8 mouse cellular contexts compared by ENCODE assay signal in the genomic region with DNA sequence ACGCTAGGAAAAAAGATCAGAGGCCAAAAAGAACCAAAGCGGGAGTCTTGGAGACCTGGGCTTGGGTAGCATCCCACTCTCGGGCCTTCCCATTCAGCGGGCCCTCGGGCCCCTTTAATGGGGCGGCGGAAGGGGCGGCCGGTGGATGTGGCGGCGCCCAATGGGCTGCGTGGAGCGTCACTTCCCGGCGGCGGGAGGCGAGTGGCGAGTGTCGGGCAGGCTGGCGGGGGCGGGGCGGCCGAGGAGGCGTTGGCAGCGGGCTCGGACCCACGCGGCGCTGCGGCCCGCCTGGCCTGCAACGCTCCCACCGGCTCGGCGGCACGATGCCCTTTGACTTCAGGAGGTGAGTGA. TPM values are rescaled to one million over a fixed set of nuclear protein-coding genes. Genes with fewer than 3 reads are reported as not detected.
A peak's percentile ranks its signal among the peaks of the same experiment; 100 is the strongest.
DNase-seq lines count a peak whose midpoint lies in the region; ATAC-seq and TF ChIP-seq lines count a peak whose summit lies in the region.

A gene (plus strand): TSS at position 200 of the 351 bp plus-strand sequence.

- peaks cover 30% of the 10 kb centered on the region for H3K4me1 ChIP-seq in hindbrain, embryonic 12.5 days
- peaks cover 21% of the 10 kb centered on the region for H3K4me1 ChIP-seq in lung, postnatal 0 days (ENCODE audit: insufficient read depth, low read depth, low read length)

- peak within 1 kb of the TSS; percentile 92 for H3K9ac ChIP-seq in hindbrain, embryonic 12.5 days
- peak within 1 kb of the TSS; percentile 32 for H3K9ac ChIP-seq in lung, postnatal 0 days (replicated peaks; ENCODE audit: low read depth)

- no peaks in the 10 kb centered on the region for H3K9me3 ChIP-seq in hindbrain, embryonic 12.5 days (replicated peaks)
- H3K9me3 ChIP-seq in lung, postnatal 0 days (ENCODE audit: low read length): no peaks in the 10 kb centered on the region

- H3K4me3 ChIP-seq in hindbrain, embryonic 12.5 days: peak within 1 kb of the TSS; percentile 90
- H3K4me3 ChIP-seq in lung, postnatal 0 days (ENCODE audit: low read depth, low read length): peak within 1 kb of the TSS; percentile 68

- no peak; the same call in 1 of the 2 replicates for TF ChIP-seq EP300 in lung, postnatal 0 days (IDR thresholded peaks at IDR 0.05)

- peak; percentile 97 for ATAC-seq in hindbrain, embryonic 12.5 days (ENCODE audit: low FRiP score)
- ATAC-seq in lung, postnatal 0 days: peak; percentile 98

- H3K4me2 ChIP-seq in hindbrain, embryonic 12.5 days (replicated peaks): peak within 1 kb of the TSS; percentile 89
- peak within 1 kb of the TSS; percentile 96 for H3K4me2 ChIP-seq in lung, postnatal 0 days (replicated peaks; ENCODE audit: low read depth, low read length)

- no peaks in the 10 kb centered on the region for H3K27me3 ChIP-seq in hindbrain, embryonic 12.5 days
- H3K27me3 ChIP-seq in lung, postnatal 0 days (replicated peaks; ENCODE audit: insufficient read depth, low read length): no peaks in the 10 kb centered on the region

- peak within 1 kb of the TSS; percentile 75 for H3K27ac ChIP-seq in hindbrain, embryonic 12.5 days
- peak within 1 kb of the TSS; percentile 72 for H3K27ac ChIP-seq in lung, postnatal 0 days (ENCODE audit: low read length)

- no peak for TF ChIP-seq CTCF in lung, postnatal 0 days (IDR thresholded peaks at IDR 0.05)

- H3K36me3 ChIP-seq in hindbrain, embryonic 12.5 days: peaks cover 27% of the 10 kb centered on the region
- no peaks in the 10 kb centered on the region for H3K36me3 ChIP-seq in lung, postnatal 0 days (ENCODE audit: insufficient read depth, low read length)

- DNase-seq in Muller cell, postnatal 12 days (ENCODE audit: inconsistent ontology term): peak; percentile 95
- DNase-seq in cerebellum, postnatal 10 days: peak; percentile 97 to 98
- DNase-seq in frontal cortex, postnatal 14 days (ENCODE audit: low spot score in 2 of 2): peak; percentile 74 to 89
- DNase-seq in layer of hippocampus, postnatal 10 days (ENCODE audit: low spot score in 2 of 2): peak; percentile 90 to 95
- DNase-seq in lung, postnatal 0 days (ENCODE audit: low spot score): peak; percentile 90
- DNase-seq in ovary, postnatal 10 days (ENCODE audit: low spot score): peak; percentile 77
- DNase-seq in thymus, postnatal 10 days (ENCODE audit: low spot score in 2 of 2): peak; percentile 76 to 82

- under 1% methylated on average over 23 of the region's 36 CpGs for WGBS in hindbrain, embryonic 12.5 days
- 1% methylated on average over 35 of the region's 36 CpGs for WGBS in lung, postnatal 0 days

RNA-seq across cellular contexts. Expression of the gene that starts here (rescaled TPM):
- polyA plus RNA-seq in hindbrain, embryonic 12.5 days (2016; fragmentation: Nextera tagmentation; extraction: Ambion mirVana): 85.3 and 90.3 TPM in 2 replicates
- total RNA-seq in layer of hippocampus, postnatal 10 days (2021): 100 to 1,000 TPM; 128 to 155 TPM
- polyA plus RNA-seq in lung, postnatal 0 days (2015; fragmentation: Nextera tagmentation; extraction: Ambion mirVana): 47.9 and 50.6 TPM in 2 replicates

Comparison
In these comparisons a context has a peak if more than half of its experiments do, and no peak if none do; other contexts are left out.
1. Peak in every context shown above with its lines: DNase-seq, ATAC-seq, H3K4me3 ChIP-seq and H3K27ac ChIP-seq.